In genomic region chr9:91130111-91130720, GRCm38 (mm10) we compare ENCODE assay signal across 26 mouse cellular contexts.
DNase-seq lines count a peak whose midpoint lies in the region; ATAC-seq and TF ChIP-seq lines count a peak whose summit lies in the region.
"Had no signal": no experiment of that assay in that cellular context is flagged by ENCODE, and none has a peak within 500 bp of the region (broad histone marks: within the 10 kb centered on the region; RNA-seq: fewer than 3 reads in every experiment).

No protein-coding gene starts in this region.

- peak overlapping the region; percentile 72 for H3K27ac ChIP-seq in hindbrain, postnatal 0 days
- no peak overlapping the region for H3K27ac ChIP-seq in hindbrain, embryonic 10.5 days
- H3K27ac ChIP-seq in heart, embryonic 11.5 days (ENCODE audit: low read depth, low read length) = no peak overlapping the region
- H3K27ac ChIP-seq: forebrain, embryonic 13.5 days; heart, embryonic 15.5 days; hindbrain, embryonic 12.5 days; layer of hippocampus, adult 2 months; left cerebral cortex, adult 2 months; liver, embryonic 13.5 days; neural tube, embryonic 12.5 days had no signal

- peak overlapping the region; percentile 29 for H3K4me2 ChIP-seq in hindbrain, postnatal 0 days (ENCODE audit: low read depth, low read length)
- no peak overlapping the region for H3K4me2 ChIP-seq in heart, embryonic 11.5 days
- H3K4me2 ChIP-seq: forebrain, embryonic 13.5 days; heart, embryonic 15.5 days; hindbrain, embryonic 12.5 days; liver, embryonic 13.5 days; neural tube, embryonic 12.5 days had no signal

- peak; percentile 51 for ATAC-seq in hindbrain, postnatal 0 days
- ATAC-seq in heart, embryonic 11.5 days (replicated peaks; ENCODE audit: insufficient number of reproducible peaks, low FRiP score, low TSS enrichment) = no peak
- ATAC-seq: forebrain, embryonic 13.5 days; inflammation-experienced regulatory T-cells, adult 6 months; lung, postnatal 0 days had no signal

- TF ChIP-seq CTCF in hindbrain, postnatal 0 days (IDR thresholded peaks at IDR 0.05; ENCODE audit: low read depth) = no peak
- no peak for TF ChIP-seq CTCF in brain, embryonic 14.5 days (IDR thresholded peaks at IDR 0.05; ENCODE audit: borderline replicate concordance, extremely low read depth, insufficient read depth, insufficient read length)

- H3K4me1 ChIP-seq in hindbrain, postnatal 0 days (ENCODE audit: insufficient read depth, low read length) = no peaks in the 10 kb centered on the region; the same call in 1 of the 2 replicates
- no peaks in the 10 kb centered on the region for H3K4me1 ChIP-seq in hindbrain, embryonic 10.5 days (replicated peaks)
- no peaks in the 10 kb centered on the region for H3K4me1 ChIP-seq in heart, embryonic 11.5 days (ENCODE audit: control insufficient read depth, insufficient read depth, low read length)
- H3K4me1 ChIP-seq: forebrain, embryonic 13.5 days; heart, embryonic 15.5 days; hindbrain, embryonic 12.5 days; liver, embryonic 13.5 days; neural tube, embryonic 12.5 days had no signal

- TF ChIP-seq POLR2A in brain, embryonic 14.5 days (IDR thresholded peaks at IDR 0.05; ENCODE audit: borderline replicate concordance, extremely low read depth, insufficient read depth, insufficient read length, poor library complexity, severe bottlenecking) = no peak

- peak overlapping the region; percentile 31 for H3K9ac ChIP-seq in hindbrain, postnatal 0 days (replicated peaks; ENCODE audit: low read length)
- H3K9ac ChIP-seq in heart, embryonic 11.5 days (ENCODE audit: low read depth, low read length) = no peak overlapping the region
- H3K9ac ChIP-seq: forebrain, embryonic 13.5 days; heart, embryonic 15.5 days; hindbrain, embryonic 12.5 days; liver, embryonic 13.5 days; neural tube, embryonic 12.5 days had no signal

- peak; percentile 51 for DNase-seq in hindbrain, postnatal 0 days (ENCODE audit: low spot score)
- DNase-seq in hindbrain, embryonic 10.5 days (ENCODE audit: low spot score) = no peak
- peak; percentile 25 for DNase-seq in brain, embryonic 14.5 days (ENCODE audit: low read depth)
- peak; percentile 8 to 63 for DNase-seq in cerebellum, adult 18-20 months
- DNase-seq in cerebellum, postnatal 10 days = peak; percentile 50 to 71
- no peak for DNase-seq in c-Kit-positive CD71-positive TER-119-positive erythroid progenitor cells, embryonic 14.5 days (ENCODE audit: low spot score)
- DNase-seq in thymus, postnatal 14 days = no peak
- DNase-seq: adrenal gland, postnatal 25 days; B cell, adult 2 months; gastrocnemius, postnatal 14 days; kidney, adult 18-20 months; kidney, postnatal 36 days; liver, embryonic 13.5 days; lung, adult 18-20 months; lung, postnatal 4 days; midbrain, embryonic 14.5 days had no signal

- 68% methylated on average over 13 of the region's 13 CpGs for WGBS in hindbrain, postnatal 0 days
- WGBS in hindbrain, embryonic 10.5 days = 83% methylated on average over 13 of the region's 13 CpGs
- 75% methylated on average over 13 of the region's 13 CpGs for WGBS in heart, embryonic 11.5 days (ENCODE audit: insufficient replicate concordance)

- H3K4me3 ChIP-seq in hindbrain, postnatal 0 days (ENCODE audit: low read length) = peak overlapping the region; percentile 15; the same call in 1 of the 2 replicates
- no peak overlapping the region for H3K4me3 ChIP-seq in hindbrain, embryonic 10.5 days
- no peak overlapping the region for H3K4me3 ChIP-seq in heart, embryonic 11.5 days (ENCODE audit: low read depth, low read length)
- H3K4me3 ChIP-seq: forebrain, embryonic 13.5 days; heart, embryonic 15.5 days; hindbrain, embryonic 12.5 days; layer of hippocampus, adult 2 months; left cerebral cortex, adult 2 months; liver, embryonic 13.5 days; megakaryocyte, embryonic 14.5 days; neural tube, embryonic 12.5 days had no signal

- no peaks in the 10 kb centered on the region for H3K27me3 ChIP-seq in hindbrain, postnatal 0 days (ENCODE audit: insufficient read depth, low read length)
- no peaks in the 10 kb centered on the region for H3K27me3 ChIP-seq in hindbrain, embryonic 10.5 days (ENCODE audit: insufficient read depth, poor library complexity, severe bottlenecking)
- no peaks in the 10 kb centered on the region for H3K27me3 ChIP-seq in heart, embryonic 11.5 days (ENCODE audit: control insufficient read depth, insufficient read depth, low read length)
- H3K27me3 ChIP-seq: forebrain, embryonic 13.5 days; heart, embryonic 15.5 days; hindbrain, embryonic 12.5 days; liver, embryonic 13.5 days; megakaryocyte, embryonic 14.5 days; neural tube, embryonic 12.5 days had no signal

- H3K36me3 ChIP-seq in hindbrain, postnatal 0 days (ENCODE audit: insufficient read depth, low read length) = no peaks in the 10 kb centered on the region
- no peaks in the 10 kb centered on the region for H3K36me3 ChIP-seq in hindbrain, embryonic 10.5 days
- H3K36me3 ChIP-seq in heart, embryonic 11.5 days (ENCODE audit: control insufficient read depth, insufficient read depth, low read length) = no peaks in the 10 kb centered on the region
- H3K36me3 ChIP-seq: heart, embryonic 15.5 days; hindbrain, embryonic 12.5 days; liver, embryonic 13.5 days; neural tube, embryonic 12.5 days had no signal

- H3K9me3 ChIP-seq in hindbrain, postnatal 0 days (ENCODE audit: low read length) = no peaks in the 10 kb centered on the region
- H3K9me3 ChIP-seq in hindbrain, embryonic 10.5 days = no peaks in the 10 kb centered on the region
- H3K9me3 ChIP-seq in heart, embryonic 11.5 days (replicated peaks; ENCODE audit: control insufficient read depth, low read length) = no peaks in the 10 kb centered on the region
- H3K9me3 ChIP-seq: forebrain, embryonic 13.5 days; heart, embryonic 15.5 days; hindbrain, embryonic 12.5 days; liver, embryonic 13.5 days; megakaryocyte, embryonic 14.5 days; neural tube, embryonic 12.5 days had no signal

Comparison
In these comparisons a context has a peak if more than half of its experiments do, and no peak if none do; other contexts are left out.
1. DNase-seq: peak in hindbrain, postnatal 0 days (single experiment), brain, embryonic 14.5 days (single experiment), cerebellum, adult 18-20 months (2 of 2) and cerebellum, postnatal 10 days (2 of 2); none in hindbrain, embryonic 10.5 days (single experiment), c-Kit-positive CD71-positive TER-119-positive erythroid progenitor cells, embryonic 14.5 days (single experiment) and thymus, postnatal 14 days (single experiment).